Mouse (Mus musculus) midbrain, postnatal 0 days (tissue): Measurements from ENCODE around the gene Yae1d1. TPM values are rescaled to one million over a fixed set of nuclear protein-coding genes. Genes with fewer than 3 reads are reported as not detected.
"Not testable (repeated sequence)": the region's sequence is repeated elsewhere in the genome, so short reads cannot be mapped to it uniquely, and the experiment has no call there.

ENCODE experiments used
- ATAC-seq: fragments of 200-750 bp; cut with Nextera tagmentation; 2 replicates; pipeline ENCODE4 v1.8.0; 2017; ENCODE audit warnings: moderate number of reproducible peaks, mild to moderate bottlenecking, moderate TSS enrichment, moderate library complexity; ENCODE audit not compliant: low FRiP score
- DNase-seq: peaks from one replicate; pipeline ENCODE4 v3.0.0-alpha.2; 2015; ENCODE audit warnings: low spot score
- H3K27ac ChIP-seq: fragments of 300-500 bp; sonication (generic); 2 replicates; pipeline ENCODE4 v1.5.1; 2014; ENCODE audit warnings: low read depth, mild to moderate bottlenecking, low read length, mixed read lengths
- H3K27me3 ChIP-seq: fragments of 300-500 bp; sonication (generic); 2 replicates; pipeline ENCODE4 v1.6.1; 2014; ENCODE audit warnings: low read length, control low read depth, mixed read lengths; ENCODE audit not compliant: insufficient read depth
- H3K36me3 ChIP-seq: fragments of 300-500 bp; sonication (generic); 2 replicates; pipeline ENCODE4 v1.6.1; 2014; ENCODE audit warnings: low read length, control low read depth, mixed read lengths; ENCODE audit not compliant: insufficient read depth
- H3K4me1 ChIP-seq: fragments of 300-500 bp; sonication (generic); 2 replicates; pipeline ENCODE4 v1.6.1; 2014; ENCODE audit warnings: mild to moderate bottlenecking, control low read depth, antibody characterized with exemption, low read length, mixed read lengths; ENCODE audit not compliant: insufficient read depth
- H3K4me2 ChIP-seq: fragments of 300-500 bp; sonication (generic); 2 replicates; pipeline ENCODE4 v1.6.1; 2014; ENCODE audit warnings: low read depth, mild to moderate bottlenecking, low read length, mixed read lengths; ENCODE audit not compliant: poor library complexity, severe bottlenecking
- H3K4me3 ChIP-seq: fragments of 300-500 bp; sonication (generic); 2 replicates; pipeline ENCODE4 v1.5.1; 2014; ENCODE audit warnings: low read depth, mild to moderate bottlenecking, low read length, moderate library complexity
- H3K9ac ChIP-seq: fragments of 300-500 bp; sonication (generic); replicated peaks from 2 replicates; pipeline ENCODE4 v1.6.1; 2014; ENCODE audit warnings: mild to moderate bottlenecking, low read length, moderate library complexity, mixed read lengths; ENCODE audit not compliant: poor library complexity, severe bottlenecking
- H3K9me3 ChIP-seq: fragments of 300-500 bp; sonication (generic); 2 replicates; pipeline ENCODE4 v1.6.1; 2016; ENCODE audit warnings: low read length, control low read depth
- CTCF ChIP-seq: IDR thresholded peaks from 2 replicates; pipeline ENCODE4 v1.5.1; 2016; ENCODE audit warnings: antibody characterized with exemption, mild to moderate bottlenecking
- WGBS: fragments of 180-500 bp; shearing (Covaris S2); extraction: QIAGEN DNeasy Blood & Tissue Kit; methylation state at CpG from one replicate; pipeline ENCODE4 v1.1.7; 2014; 5-methylcytosine and 5-hydroxymethylcytosine counted together
- polyA plus RNA-seq: library from polyadenylated mRNA; unstranded; fragments of >200 nt; fragmentation: Nextera tagmentation; extraction: Ambion mirVana; gene quantifications from 2 replicates; pipeline ENCODE4 v1.2.1, GENCODE M21; 2015
- total RNA-seq: library from RNA; depleted of rRNA; stranded (reverse); fragments of >200 nt; gene quantifications from 2 replicates; pipeline ENCODE4 v1.2.3, GENCODE M21; 2014

The Yae1d1 gene
- total and polyA plus RNA-seq, 2 experiments from 2014 or later = 16.7 to 62.6 TPM

- Histone ChIP-seq H3K9ac (no peak overlapping the region), H3K4me2 (no peak overlapping the region), H3K4me3 (no peak overlapping the region), H3K9me3 (no peaks in the 10 kb centered on the region), H3K36me3 (no peaks in the 10 kb centered on the region), H3K27me3 (no peaks in the 10 kb centered on the region), H3K27ac (no peak overlapping the region), H3K4me1 (no peaks in the 10 kb centered on the region)
- DNase-seq (no peak), ATAC-seq (no peak)
- WGBS = 95% methylated on average over 9 of the region's 9 CpGs
- TF ChIP-seq CTCF = no peak
Measured at GRCm38 (mm10) chr13:17974734-17975133, 18.4 kb downstream of the Yae1d1 start.

- no peak for TF ChIP-seq CTCF
- Histone ChIP-seq H3K36me3 (no peaks in the 10 kb centered on the region), H3K27ac (no peak overlapping the region), H3K4me1 (no peaks in the 10 kb centered on the region), H3K9ac (no peak overlapping the region), H3K9me3 (no peaks in the 10 kb centered on the region), H3K4me2 (no peak overlapping the region), H3K27me3 (no peaks in the 10 kb centered on the region), H3K4me3 (no peak overlapping the region)
- no peak for DNase-seq
- 87% methylated on average over 7 of the region's 7 CpGs for WGBS
- no peak for ATAC-seq
Measured at GRCm38 (mm10) chr13:17960613-17961012, 32.5 kb downstream of the Yae1d1 start.

GRCm38 (mm10) chr13:17954282-17954681 lies 38.9 kb downstream of the Yae1d1 start:
- WGBS = 58% methylated on average over 1 of the region's 1 CpGs
- no peak for DNase-seq
- Histone ChIP-seq H3K27ac (no peak overlapping the region), H3K4me3 (no peak overlapping the region), H3K4me1 (no peaks in the 10 kb centered on the region), H3K9ac (no peak overlapping the region), H3K4me2 (no peak overlapping the region), H3K36me3 (no peaks in the 10 kb centered on the region), H3K27me3 (no peaks in the 10 kb centered on the region), H3K9me3 (no peaks in the 10 kb centered on the region)
- TF ChIP-seq CTCF = no peak
- no peak for ATAC-seq

- not testable (repeated sequence) for H3K9me3 ChIP-seq, H3K4me1 ChIP-seq, H3K4me2 ChIP-seq, ATAC-seq, H3K27me3 ChIP-seq, H3K27ac ChIP-seq, H3K4me3 ChIP-seq, H3K9ac ChIP-seq, DNase-seq, H3K36me3 ChIP-seq
- WGBS = 92% methylated on average over 8 of the region's 8 CpGs
Measured at GRCm38 (mm10) chr13:17950581-17950980, 42.6 kb downstream of the Yae1d1 start.

- ATAC-seq (no peak), DNase-seq (no peak)
- no peak overlapping the region for H3K4me3 ChIP-seq
- H3K36me3 ChIP-seq = no peaks in the 10 kb centered on the region
- H3K4me1 ChIP-seq = no peaks in the 10 kb centered on the region
- WGBS = 74% methylated on average over 18 of the region's 18 CpGs
- TF ChIP-seq CTCF = no peak
- H3K27me3 ChIP-seq = no peaks in the 10 kb centered on the region
- no peaks in the 10 kb centered on the region for H3K9me3 ChIP-seq
- no peak overlapping the region for H3K4me2 ChIP-seq
- H3K27ac ChIP-seq = no peak overlapping the region
- H3K9ac ChIP-seq = no peak overlapping the region
Measured at GRCm38 (mm10) chr13:17949555-17949954, 43.6 kb downstream of the Yae1d1 start.

GRCm38 (mm10) chr13:17944078-17944917 lies 48.9 kb downstream of the Yae1d1 start, which contains the start of gene Rala:
Gene Rala, minus strand, starts transcription at chr13:17944239.
- DNase-seq (peak; percentile 93), ATAC-seq (peak; percentile 100)
- peak within 1 kb of the TSS; percentile 98 for H3K27ac ChIP-seq
- no peak for TF ChIP-seq CTCF
- H3K4me1 ChIP-seq = no peaks in the 10 kb centered on the region
- H3K9me3 ChIP-seq = no peaks in the 10 kb centered on the region
- H3K27me3 ChIP-seq = no peaks in the 10 kb centered on the region
- peak within 1 kb of the TSS; percentile 66 for H3K4me2 ChIP-seq
- peak within 1 kb of the TSS; percentile 97 for H3K9ac ChIP-seq
- peak within 1 kb of the TSS; percentile 94 for H3K4me3 ChIP-seq
- H3K36me3 ChIP-seq = no peaks in the 10 kb centered on the region
- 11% methylated on average over 54 of the region's 69 CpGs for WGBS
